Mouse (Mus musculus): ENCODE measurements at regions not wholly inside any gene's neighbourhood (a gene's known extent, or its start where the extent isn't known, plus 50 kb on each side); places are given as distances from the start of the nearest gene placed in this dataset.

DNA sequence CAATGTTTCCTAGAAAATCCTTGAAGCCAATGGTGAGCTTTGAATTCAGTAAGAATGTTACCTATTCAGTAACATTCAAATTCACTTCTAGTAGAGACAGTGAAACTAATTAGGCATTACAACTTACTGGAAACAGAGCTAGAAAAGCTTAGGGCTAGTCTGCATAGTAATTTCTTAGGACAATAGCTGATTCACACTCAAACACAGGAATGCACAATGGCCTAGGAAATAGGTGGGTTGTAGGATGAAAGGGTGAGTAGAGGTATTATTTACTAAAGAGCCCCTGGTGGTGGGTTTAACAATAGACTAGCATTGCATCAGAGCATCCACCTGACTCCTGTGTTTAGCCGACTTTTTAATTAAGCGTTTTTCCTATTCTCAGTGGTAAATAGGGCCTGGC, 1479.8 kb downstream of the Pla2g4a start:
- DNase-seq (ENCODE audit: low read depth, low spot score): peak; percentile 44
